In the genomic region with DNA sequence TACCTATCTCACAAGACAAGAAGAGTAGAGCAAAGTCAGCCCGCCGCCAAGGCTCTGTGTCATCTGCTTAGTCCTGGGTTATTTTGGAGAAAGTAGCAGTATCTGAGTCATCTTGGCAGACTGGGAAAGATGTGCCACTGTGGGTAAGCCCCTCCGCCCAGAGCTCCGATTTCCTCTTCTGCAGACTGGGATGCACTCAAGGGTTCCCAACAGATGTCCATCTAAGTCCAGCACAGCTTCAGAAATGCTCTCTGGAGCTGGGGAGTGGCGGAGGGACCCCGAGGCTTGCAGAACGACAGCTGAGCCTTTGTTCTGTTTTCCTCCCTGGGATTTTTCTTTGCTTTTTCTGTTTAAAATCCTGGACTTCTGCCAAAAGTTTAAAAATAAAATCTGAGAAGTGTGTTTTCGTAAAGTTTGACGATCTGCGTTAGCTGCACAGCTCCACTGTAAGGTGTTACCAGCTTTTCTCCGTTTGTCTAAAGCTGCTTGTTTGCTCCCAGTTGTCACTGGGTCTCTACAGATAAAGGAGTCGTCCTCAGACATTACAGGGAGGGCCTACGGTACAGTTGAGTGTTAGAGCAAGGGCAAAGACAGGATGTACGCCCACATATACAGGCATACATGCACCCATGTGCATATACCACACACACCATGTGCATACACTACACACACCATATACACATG, we compare ENCODE assay signal across 10 mouse cellular contexts.
DNase-seq lines count a peak whose midpoint lies in the region; ATAC-seq lines count a peak whose summit lies in the region.
"Had no signal": no experiment of that assay in that cellular context is flagged by ENCODE, and none has a peak within 500 bp of the region (broad histone marks: within the 10 kb centered on the region; RNA-seq: fewer than 3 reads in every experiment).

No protein-coding gene starts in this region.

- no peak overlapping the region for H3K4me3 ChIP-seq in forebrain, embryonic 13.5 days
- no peak overlapping the region for H3K4me3 ChIP-seq in forebrain, embryonic 12.5 days (replicated peaks)
- no peak overlapping the region for H3K4me3 ChIP-seq in limb, embryonic 11.5 days (ENCODE audit: low read depth, low read length)
- H3K4me3 ChIP-seq in limb, embryonic 10.5 days = no peak overlapping the region

- peak overlapping the region; percentile 33 for H3K27ac ChIP-seq in forebrain, embryonic 13.5 days
- H3K27ac ChIP-seq in forebrain, embryonic 12.5 days = no peak overlapping the region
- 0 out of 2 replicates have a peak overlapping the region, but pooled peaks have one; percentile 14 for H3K27ac ChIP-seq in limb, embryonic 11.5 days (replicated peaks; ENCODE audit: low read depth, low read length)
- H3K27ac ChIP-seq in limb, embryonic 10.5 days = no peak overlapping the region
- H3K27ac ChIP-seq: macrophage had no signal

- peaks cover 5% of the 10 kb centered on the region; the same call in 1 of the 2 replicates for H3K36me3 ChIP-seq in forebrain, embryonic 13.5 days (ENCODE audit: poor library complexity, severe bottlenecking)
- H3K36me3 ChIP-seq in forebrain, embryonic 12.5 days (replicated peaks) = peaks cover 3% of the 10 kb centered on the region; the same call in 1 of the 2 replicates
- no peaks in the 10 kb centered on the region for H3K36me3 ChIP-seq in limb, embryonic 11.5 days (ENCODE audit: control insufficient read depth, insufficient read depth, low read length)
- H3K36me3 ChIP-seq in limb, embryonic 10.5 days = peaks cover 8% of the 10 kb centered on the region

- DNase-seq in limb, embryonic 11.5 days (ENCODE audit: low spot score) = no peak
- DNase-seq in limb, embryonic 10.5 days (ENCODE audit: low spot score) = no peak
- peak; percentile 38 to 70 for DNase-seq in frontal cortex, adult 2 months (ENCODE audit: extremely low spot score in 1 of 2, low spot score in 1 of 2)
- peak; percentile 25 for DNase-seq in skeletal muscle tissue, adult 2 months (ENCODE audit: low read depth, low spot score)
- no peak for DNase-seq in urinary bladder, postnatal 10 days (ENCODE audit: low spot score)

- peaks cover 17% of the 10 kb centered on the region for H3K4me1 ChIP-seq in forebrain, embryonic 13.5 days
- peaks cover 21% of the 10 kb centered on the region for H3K4me1 ChIP-seq in forebrain, embryonic 12.5 days
- H3K4me1 ChIP-seq in limb, embryonic 11.5 days (ENCODE audit: control insufficient read depth, insufficient read depth, low read length) = 0 out of 2 replicates have a peak, but pooled peaks cover 2% of the 10 kb centered on the region
- H3K4me1 ChIP-seq in limb, embryonic 10.5 days = peaks cover 12% of the 10 kb centered on the region

- no peaks in the 10 kb centered on the region for H3K27me3 ChIP-seq in forebrain, embryonic 13.5 days
- H3K27me3 ChIP-seq in forebrain, embryonic 12.5 days = no peaks in the 10 kb centered on the region
- no peaks in the 10 kb centered on the region for H3K27me3 ChIP-seq in limb, embryonic 11.5 days (ENCODE audit: control insufficient read depth, insufficient read depth, low read length)
- no peaks in the 10 kb centered on the region for H3K27me3 ChIP-seq in limb, embryonic 10.5 days (ENCODE audit: low read depth, poor library complexity, severe bottlenecking)

- no peak for ATAC-seq in forebrain, embryonic 13.5 days
- ATAC-seq in forebrain, embryonic 12.5 days (ENCODE audit: low FRiP score) = no peak
- ATAC-seq in limb, embryonic 11.5 days (ENCODE audit: insufficient number of reproducible peaks, low FRiP score, low TSS enrichment, low read depth) = no peak
- no peak for ATAC-seq in megakaryocyte-erythroid progenitor cell, adult 5-6 weeks (replicated peaks; ENCODE audit: low FRiP score, low TSS enrichment, poor library complexity, severe bottlenecking)
- ATAC-seq: inflammation-experienced regulatory T-cells, adult 6 months had no signal

- H3K9ac ChIP-seq in forebrain, embryonic 13.5 days = no peak overlapping the region
- H3K9ac ChIP-seq in forebrain, embryonic 12.5 days = no peak overlapping the region
- H3K9ac ChIP-seq in limb, embryonic 11.5 days (ENCODE audit: low read length) = no peak overlapping the region

- H3K9me3 ChIP-seq in forebrain, embryonic 13.5 days (replicated peaks) = no peaks in the 10 kb centered on the region
- H3K9me3 ChIP-seq in forebrain, embryonic 12.5 days = no peaks in the 10 kb centered on the region
- no peaks in the 10 kb centered on the region for H3K9me3 ChIP-seq in limb, embryonic 11.5 days (ENCODE audit: control insufficient read depth, low read length)
- no peaks in the 10 kb centered on the region for H3K9me3 ChIP-seq in limb, embryonic 10.5 days (replicated peaks)

- WGBS in forebrain, embryonic 13.5 days = 57% methylated on average over 14 of the region's 14 CpGs
- WGBS in forebrain, embryonic 12.5 days = 72% methylated on average over 14 of the region's 14 CpGs
- WGBS in limb, embryonic 11.5 days = 85% methylated on average over 14 of the region's 14 CpGs
- WGBS in limb, embryonic 10.5 days = 88% methylated on average over 14 of the region's 14 CpGs

- no peak overlapping the region for H3K4me2 ChIP-seq in forebrain, embryonic 13.5 days
- H3K4me2 ChIP-seq in forebrain, embryonic 12.5 days = no peak overlapping the region
- no peak overlapping the region for H3K4me2 ChIP-seq in limb, embryonic 11.5 days (ENCODE audit: low read depth, severe bottlenecking)

Comparison
In these comparisons a context has a peak if more than half of its experiments do, and no peak if none do; other contexts are left out.
1. H3K27ac ChIP-seq: peak in forebrain, embryonic 13.5 days (single experiment) and limb, embryonic 11.5 days (single experiment); none in forebrain, embryonic 12.5 days (single experiment) and limb, embryonic 10.5 days (single experiment).
2. DNase-seq: peak in frontal cortex, adult 2 months (2 of 2) and skeletal muscle tissue, adult 2 months (single experiment); none in limb, embryonic 11.5 days (single experiment), limb, embryonic 10.5 days (single experiment) and urinary bladder, postnatal 10 days (single experiment).